28 mouse cellular contexts compared by ENCODE assay signal in genomic region chr11:51694984-51695383, GRCm38 (mm10). TPM values are rescaled to one million over a fixed set of nuclear protein-coding genes. Genes with fewer than 3 reads are reported as not detected.
DNase-seq lines count a peak whose midpoint lies in the region; ATAC-seq lines count a peak whose summit lies in the region.
"Had no signal": no experiment of that assay in that cellular context is flagged by ENCODE, and none has a peak within 500 bp of the region (broad histone marks: within the 10 kb centered on the region; RNA-seq: fewer than 3 reads in every experiment).

No protein-coding gene starts in this region.

- no peaks in the 10 kb centered on the region for H3K4me1 ChIP-seq in heart, embryonic 10.5 days
- H3K4me1 ChIP-seq: embryonic facial prominence, embryonic 13.5 days; embryonic facial prominence, embryonic 15.5 days; forebrain, embryonic 10.5 days; forebrain, embryonic 12.5 days had no signal

- peak; percentile 74 for ATAC-seq in frontal cortex, adult (ENCODE audit: low TSS enrichment)
- ATAC-seq: activated CD4-positive, CD25-positive, alpha-beta regulatory T cell, adult 4 months; CD4-positive, CD25-positive, alpha-beta regulatory T cell, adult 4 months; forebrain, embryonic 14.5 days; forebrain, embryonic 16.5 days; Patski had no signal

- no peak overlapping the region for H3K4me3 ChIP-seq in heart, embryonic 10.5 days
- H3K4me3 ChIP-seq: embryonic facial prominence, embryonic 13.5 days; embryonic facial prominence, embryonic 15.5 days; erythroblast, embryonic 14.5 days; forebrain, embryonic 10.5 days; forebrain, embryonic 12.5 days had no signal

- H3K27ac ChIP-seq in heart, embryonic 10.5 days, result no peak overlapping the region
- H3K27ac ChIP-seq: embryonic facial prominence, embryonic 13.5 days; embryonic facial prominence, embryonic 15.5 days; forebrain, embryonic 10.5 days; forebrain, embryonic 12.5 days had no signal

- no peaks in the 10 kb centered on the region for H3K27me3 ChIP-seq in heart, embryonic 10.5 days (ENCODE audit: insufficient read depth, poor library complexity, severe bottlenecking)
- H3K27me3 ChIP-seq: CH12.LX; embryonic facial prominence, embryonic 13.5 days; embryonic facial prominence, embryonic 15.5 days; Patski had no signal

- H3K9me3 ChIP-seq in heart, embryonic 10.5 days, result no peaks in the 10 kb centered on the region
- H3K9me3 ChIP-seq: embryonic facial prominence, embryonic 13.5 days; embryonic facial prominence, embryonic 15.5 days; forebrain, embryonic 10.5 days; forebrain, embryonic 12.5 days; G1E had no signal

- DNase-seq in frontal cortex, postnatal 10 days (ENCODE audit: low spot score in 2 of 2), result no peak
- peak; percentile 9 for DNase-seq in heart, embryonic 10.5 days (ENCODE audit: low spot score)
- no peak for DNase-seq in heart, postnatal 14 days
- no peak for DNase-seq in urinary bladder, adult 2 months (ENCODE audit: low spot score)
- DNase-seq: adrenal gland, adult 8-10 months; adrenal gland, postnatal 14 days; adrenal gland, postnatal 36 days; B cell, adult 2 months; cerebellum, adult 11 months; cerebellum, adult 18-20 months; cerebellum, adult 8-10 months; cerebellum, adult 9-11 months; cerebellum, postnatal 14 days; cerebellum, postnatal 36 days; embryo, embryonic 11 days had no signal

- intact Hi-C loops in heart, postnatal 14 days (cut with DNase I), result no loop called here

- 93% methylated on average over 3 of the region's 3 CpGs for WGBS in heart, embryonic 10.5 days

- H3K36me3 ChIP-seq in heart, embryonic 10.5 days, result peaks cover 56% of the 10 kb centered on the region

RNA-seq across cellular contexts. Expression of gene 0610009B22Rik, which starts 6.3 kb away (rescaled TPM):
- 61.4 and 67.7 TPM in 2 replicates for polyA plus RNA-seq in heart, embryonic 10.5 days (2016; fragmentation: Nextera tagmentation; extraction: Ambion mirVana)
- total RNA-seq in heart, postnatal 14 days (2021), result 10 to 100 TPM; 35.8 to 37.3 TPM
- 33.4 and 45.1 TPM in 2 replicates for polyA plus RNA-seq in urinary bladder, adult 2 months (2012; rRNA removed)

RNA-seq across cellular contexts. Expression of gene D930048N14Rik, which starts 44.2 kb away (rescaled TPM):
- polyA plus RNA-seq in heart, embryonic 10.5 days (2016; fragmentation: Nextera tagmentation; extraction: Ambion mirVana), result 0.78 and 1.6 TPM in 2 replicates
- total RNA-seq in heart, postnatal 14 days (2021), result 1 to 10 TPM; 1.3 to 1.4 TPM
- 15.1 and 20.6 TPM in 2 replicates for polyA plus RNA-seq in urinary bladder, adult 2 months (2012; rRNA removed)
- polyA plus RNA-seq: erythroblast, embryonic 14.5 days; G1E had no signal

RNA-seq across cellular contexts. Expression of gene N4bp3, which starts 44.3 kb away (rescaled TPM):
- 6.9 and 12.0 TPM in 2 replicates for polyA plus RNA-seq in heart, embryonic 10.5 days (2016; fragmentation: Nextera tagmentation; extraction: Ambion mirVana)
- total RNA-seq in heart, postnatal 14 days (2021), result 10 to 100 TPM; 22.1 to 23.1 TPM
- polyA plus RNA-seq in urinary bladder, adult 2 months (2012; rRNA removed), result 4.2 and 4.9 TPM in 2 replicates

RNA-seq across cellular contexts. Expression of gene Rmnd5b, which starts 59.3 kb away (rescaled TPM):
- 34.3 and 37.9 TPM in 2 replicates for polyA plus RNA-seq in heart, embryonic 10.5 days (2016; fragmentation: Nextera tagmentation; extraction: Ambion mirVana)
- 10 to 100 TPM; 16.0 to 16.3 TPM for total RNA-seq in heart, postnatal 14 days (2021)
- 35.3 and 43.4 TPM in 2 replicates for polyA plus RNA-seq in urinary bladder, adult 2 months (2012; rRNA removed)
